11 mouse cellular contexts compared by ENCODE assay signal in the genomic region with DNA sequence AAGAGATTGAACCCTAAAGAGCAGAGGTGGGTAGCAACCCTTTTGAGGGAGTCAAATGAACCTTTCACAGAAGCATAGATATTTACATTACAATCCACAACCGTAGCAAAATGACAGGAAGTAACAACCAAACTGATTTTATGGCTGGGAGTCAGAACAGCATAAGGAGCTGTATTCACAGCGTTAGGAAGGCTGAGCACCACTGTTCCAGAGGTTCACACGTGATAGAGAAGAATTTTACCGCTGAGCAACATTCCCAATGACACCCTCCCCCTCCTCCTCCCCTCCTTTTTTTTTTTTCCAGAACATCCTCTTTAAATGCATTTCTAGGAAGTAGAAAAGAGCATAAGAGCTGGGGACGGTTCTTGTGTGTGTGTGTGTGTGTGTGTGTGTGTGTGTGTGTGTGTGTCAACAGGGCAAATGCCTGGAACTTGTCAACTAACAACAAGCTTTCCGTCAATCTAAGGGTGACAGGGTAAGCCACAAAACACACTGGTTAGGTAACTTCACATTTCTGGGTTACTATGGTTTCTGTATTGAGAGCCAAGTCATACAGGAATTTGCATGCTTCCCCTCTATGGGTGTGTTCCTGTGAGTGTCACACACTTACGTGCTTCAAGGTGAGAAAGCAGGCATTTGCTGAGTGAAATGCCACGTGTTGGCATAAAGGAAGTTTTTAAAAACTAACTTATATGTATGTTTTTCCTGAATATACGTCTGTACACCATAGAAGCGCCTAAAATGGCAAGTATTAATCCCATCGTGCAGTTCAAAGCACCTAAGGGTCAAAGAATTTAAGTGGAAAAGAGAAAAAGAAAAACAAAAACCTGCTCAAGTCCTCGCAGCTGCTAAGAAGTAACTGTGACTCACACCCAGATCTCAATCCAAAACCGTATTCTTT. TPM values are rescaled to one million over a fixed set of nuclear protein-coding genes. Genes with fewer than 3 reads are reported as not detected.
DNase-seq lines count a peak whose midpoint lies in the region; ATAC-seq and TF ChIP-seq lines count a peak whose summit lies in the region.
"Had no signal": no experiment of that assay in that cellular context is flagged by ENCODE, and none has a peak within 500 bp of the region (broad histone marks: within the 10 kb centered on the region; RNA-seq: fewer than 3 reads in every experiment).

No protein-coding gene starts in this region.

- ATAC-seq in embryonic facial prominence, embryonic 11.5 days (replicated peaks; ENCODE audit: insufficient number of reproducible peaks, low FRiP score, low TSS enrichment, low read depth), result no peak
- ATAC-seq in lung, embryonic 14.5 days (ENCODE audit: insufficient read depth), result peak; percentile 76; the same call in 1 of the 2 replicates
- ATAC-seq in granulocyte monocyte progenitor cell, adult 5-6 weeks (replicated peaks; ENCODE audit: poor library complexity, severe bottlenecking), result peak; percentile 83
- peak; percentile 69; the same call in 1 of the 2 replicates for ATAC-seq in neutrophil, adult 5-6 weeks (ENCODE audit: extremely low read depth, insufficient number of reproducible peaks, low FRiP score, poor library complexity, severe bottlenecking)

- H3K36me3 ChIP-seq in embryonic facial prominence, embryonic 11.5 days (replicated peaks; ENCODE audit: control insufficient read depth, insufficient read depth, low read depth, low read length), result no peaks in the 10 kb centered on the region
- no peaks in the 10 kb centered on the region for H3K36me3 ChIP-seq in embryonic facial prominence, embryonic 10.5 days (replicated peaks)
- H3K36me3 ChIP-seq in lung, embryonic 14.5 days (ENCODE audit: insufficient read depth), result peaks cover 3% of the 10 kb centered on the region; the same call in 1 of the 2 replicates
- H3K36me3 ChIP-seq in hindbrain, embryonic 10.5 days, result no peaks in the 10 kb centered on the region
- H3K36me3 ChIP-seq: midbrain, embryonic 12.5 days had no signal

- H3K4me3 ChIP-seq in embryonic facial prominence, embryonic 11.5 days (ENCODE audit: low read depth, low read length), result no peak overlapping the region
- H3K4me3 ChIP-seq in embryonic facial prominence, embryonic 10.5 days, result no peak overlapping the region
- no peak overlapping the region for H3K4me3 ChIP-seq in lung, embryonic 14.5 days (ENCODE audit: low read depth, low read length)
- no peak overlapping the region for H3K4me3 ChIP-seq in hindbrain, embryonic 10.5 days
- H3K4me3 ChIP-seq: midbrain, embryonic 12.5 days had no signal

- no peak for TF ChIP-seq CTCF in lung, embryonic 14.5 days (IDR thresholded peaks at IDR 0.05; ENCODE audit: low read depth)

- no peak overlapping the region for H3K27ac ChIP-seq in embryonic facial prominence, embryonic 11.5 days (replicated peaks; ENCODE audit: low read depth, low read length)
- no peak overlapping the region for H3K27ac ChIP-seq in embryonic facial prominence, embryonic 10.5 days (replicated peaks)
- no peak overlapping the region for H3K27ac ChIP-seq in lung, embryonic 14.5 days (ENCODE audit: low read depth)
- H3K27ac ChIP-seq in hindbrain, embryonic 10.5 days, result no peak overlapping the region
- H3K27ac ChIP-seq: hindbrain, embryonic 14.5 days; midbrain, embryonic 12.5 days had no signal

- H3K27me3 ChIP-seq in embryonic facial prominence, embryonic 11.5 days (ENCODE audit: control insufficient read depth, insufficient read depth, low read length), result no peaks in the 10 kb centered on the region
- H3K27me3 ChIP-seq in embryonic facial prominence, embryonic 10.5 days (replicated peaks; ENCODE audit: low read depth, poor library complexity, severe bottlenecking), result no peaks in the 10 kb centered on the region
- H3K27me3 ChIP-seq in lung, embryonic 14.5 days (ENCODE audit: insufficient read depth, low read length), result no peaks in the 10 kb centered on the region
- H3K27me3 ChIP-seq in hindbrain, embryonic 10.5 days (ENCODE audit: insufficient read depth, poor library complexity, severe bottlenecking), result no peaks in the 10 kb centered on the region
- H3K27me3 ChIP-seq: midbrain, embryonic 12.5 days had no signal

- no peak overlapping the region for H3K4me2 ChIP-seq in embryonic facial prominence, embryonic 11.5 days (ENCODE audit: low read depth, low read length)
- no peak overlapping the region for H3K4me2 ChIP-seq in lung, embryonic 14.5 days
- H3K4me2 ChIP-seq: hindbrain, embryonic 14.5 days; midbrain, embryonic 12.5 days had no signal

- no peaks in the 10 kb centered on the region for H3K4me1 ChIP-seq in embryonic facial prominence, embryonic 11.5 days (ENCODE audit: control insufficient read depth, insufficient read depth, low read length)
- peaks cover 14% of the 10 kb centered on the region; the same call in 1 of the 2 replicates for H3K4me1 ChIP-seq in embryonic facial prominence, embryonic 10.5 days
- H3K4me1 ChIP-seq in lung, embryonic 14.5 days (ENCODE audit: insufficient read depth), result peaks cover 7% of the 10 kb centered on the region; the same call in 1 of the 2 replicates
- 0 out of 2 replicates have a peak, but pooled peaks cover 6% of the 10 kb centered on the region for H3K4me1 ChIP-seq in hindbrain, embryonic 10.5 days (replicated peaks)
- H3K4me1 ChIP-seq: midbrain, embryonic 12.5 days had no signal

- 58% methylated on average over 13 of the region's 13 CpGs for WGBS in embryonic facial prominence, embryonic 11.5 days
- WGBS in embryonic facial prominence, embryonic 10.5 days, result 63% methylated on average over 13 of the region's 13 CpGs
- WGBS in lung, embryonic 14.5 days, result 26% methylated on average over 13 of the region's 13 CpGs
- WGBS in hindbrain, embryonic 10.5 days, result 71% methylated on average over 13 of the region's 13 CpGs

- H3K9me3 ChIP-seq in embryonic facial prominence, embryonic 11.5 days (replicated peaks; ENCODE audit: control insufficient read depth, low read length), result no peaks in the 10 kb centered on the region
- no peaks in the 10 kb centered on the region for H3K9me3 ChIP-seq in embryonic facial prominence, embryonic 10.5 days
- no peaks in the 10 kb centered on the region for H3K9me3 ChIP-seq in lung, embryonic 14.5 days (ENCODE audit: low read depth, low read length)
- H3K9me3 ChIP-seq in hindbrain, embryonic 10.5 days, result no peaks in the 10 kb centered on the region
- H3K9me3 ChIP-seq: midbrain, embryonic 12.5 days had no signal

- peak; percentile 14 for DNase-seq in embryonic facial prominence, embryonic 11.5 days (ENCODE audit: low spot score)
- no peak for DNase-seq in embryonic facial prominence, embryonic 10.5 days (ENCODE audit: low spot score)
- peak; percentile 55 for DNase-seq in lung, embryonic 14.5 days
- DNase-seq in lung, postnatal 10 days, result no peak
- DNase-seq in hindbrain, embryonic 10.5 days (ENCODE audit: low spot score), result no peak
- no peak for DNase-seq in urinary bladder, postnatal 14 days (ENCODE audit: low spot score)
- DNase-seq: liver had no signal

- H3K9ac ChIP-seq in embryonic facial prominence, embryonic 11.5 days (replicated peaks; ENCODE audit: low read length), result no peak overlapping the region
- H3K9ac ChIP-seq in lung, embryonic 14.5 days, result no peak overlapping the region
- H3K9ac ChIP-seq: hindbrain, embryonic 14.5 days; midbrain, embryonic 12.5 days had no signal

RNA-seq across cellular contexts. Expression of gene Ust, which starts 13.0 kb away (rescaled TPM):
- polyA plus RNA-seq in embryonic facial prominence, embryonic 11.5 days (2014; fragmentation: Nextera tagmentation; extraction: Ambion mirVana), result 4.6 TPM in 2 replicates
- polyA plus RNA-seq in embryonic facial prominence, embryonic 10.5 days (2016; fragmentation: Nextera tagmentation; extraction: Ambion mirVana), result 3.4 and 3.9 TPM in 2 replicates
- polyA plus RNA-seq in lung, embryonic 14.5 days (2014; fragmentation: Nextera tagmentation; extraction: Ambion mirVana), result 7.6 and 8.4 TPM in 2 replicates
- total RNA-seq in granulocyte monocyte progenitor cell, adult 5-6 weeks (2014; fragmentation: Nextera tagmentation), result 0.17 and 0.96 TPM in 2 replicates
- 0.56 TPM in 1 of 2 replicates, not detected in the other for total RNA-seq in granulocyte monocyte progenitor cell, adult 5-6 weeks (2017)
- total RNA-seq in neutrophil, adult 5-6 weeks (2017), result 0.93 and 1.4 TPM in 2 replicates
- 2.5 and 3.2 TPM in 2 replicates for polyA plus RNA-seq in hindbrain, embryonic 10.5 days (2016; fragmentation: Nextera tagmentation; extraction: Ambion mirVana)

Comparison
In these comparisons a context has a peak if more than half of its experiments do, and no peak if none do; other contexts are left out.
1. DNase-seq: peak in embryonic facial prominence, embryonic 11.5 days (single experiment) and lung, embryonic 14.5 days (single experiment); none in embryonic facial prominence, embryonic 10.5 days (single experiment), lung, postnatal 10 days (single experiment), hindbrain, embryonic 10.5 days (single experiment) and urinary bladder, postnatal 14 days (single experiment).